Mouse (Mus musculus) bone marrow macrophage, adult 2 months (primary cell): ENCODE results near the gene Olfr763. TPM values are rescaled to one million over a fixed set of nuclear protein-coding genes. Genes with fewer than 3 reads are reported as not detected.
"Not testable (repeated sequence)": the region's sequence is repeated elsewhere in the genome, so short reads cannot be mapped to it uniquely, and the experiment has no call there.

ENCODE experiments used
- H3K27ac ChIP-seq: 2 replicates; pipeline ENCODE4 v1.5.1; 2012; ENCODE audit warnings: low read depth, low read length; ENCODE audit not compliant: insufficient read depth
- H3K4me1 ChIP-seq: 2 replicates; pipeline ENCODE4 v1.6.1; 2012; ENCODE audit warnings: low read length; ENCODE audit not compliant: control insufficient read depth, insufficient read depth
- H3K4me3 ChIP-seq: 2 replicates; pipeline ENCODE4 v1.5.1; 2012; ENCODE audit warnings: mild to moderate bottlenecking, low read length, moderate library complexity; ENCODE audit not compliant: insufficient read depth
- CTCF ChIP-seq: IDR thresholded peaks from 2 replicates; pipeline ENCODE4 v1.5.1; 2012; ENCODE audit warnings: low read depth, mild to moderate bottlenecking, low read length, moderate library complexity
- POLR2A ChIP-seq: IDR thresholded peaks from 2 replicates; pipeline ENCODE4 v1.6.1; 2012; ENCODE audit warnings: mild to moderate bottlenecking, low read depth, low read length, borderline replicate concordance
- polyA plus RNA-seq: library from polyadenylated mRNA; stranded (reverse); fragments of >200 nt; gene quantifications from 2 replicates; pipeline ENCODE4 v1.2.4, GENCODE M21; 2012; ENCODE audit not compliant: missing spikeins, insufficient read depth, insufficient read length

Olfr763 gene
- polyA plus RNA-seq, 1 experiment: not detected

DNA sequence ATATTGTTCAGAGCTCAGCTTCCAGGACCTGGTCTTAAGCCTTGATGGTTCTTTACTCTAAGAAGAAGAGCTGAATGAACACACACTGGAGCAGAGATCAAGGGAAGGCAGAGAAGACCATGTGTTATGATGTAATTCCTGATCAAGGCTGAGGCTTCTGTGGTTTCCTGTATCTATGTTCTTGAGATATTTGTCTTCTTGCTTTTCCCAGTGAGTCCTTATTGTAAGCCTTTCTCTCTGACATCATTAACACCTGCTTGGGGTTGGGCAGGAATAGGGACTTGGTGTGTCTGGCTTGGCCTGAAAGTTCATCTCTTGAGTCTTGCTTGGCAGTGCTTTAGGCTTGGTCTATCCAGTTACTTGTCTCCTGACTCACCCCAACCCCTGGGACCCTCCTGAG, 19.6 kb upstream of the Olfr763 start:
- TF ChIP-seq CTCF (no peak), POLR2A (no peak)
- Histone ChIP-seq H3K27ac (no peak overlapping the region), H3K4me1 (peaks cover 9% of the 10 kb centered on the region), H3K4me3 (no peak overlapping the region)

GRCm38 (mm10) chr10:128995796-128996195, 14.8 kb upstream of the Olfr763 start:
- H3K27ac ChIP-seq: no peak overlapping the region
- no peak overlapping the region for H3K4me3 ChIP-seq
- TF ChIP-seq POLR2A (no peak), CTCF (no peak)
- H3K4me1 ChIP-seq: peaks cover 5% of the 10 kb centered on the region

DNA sequence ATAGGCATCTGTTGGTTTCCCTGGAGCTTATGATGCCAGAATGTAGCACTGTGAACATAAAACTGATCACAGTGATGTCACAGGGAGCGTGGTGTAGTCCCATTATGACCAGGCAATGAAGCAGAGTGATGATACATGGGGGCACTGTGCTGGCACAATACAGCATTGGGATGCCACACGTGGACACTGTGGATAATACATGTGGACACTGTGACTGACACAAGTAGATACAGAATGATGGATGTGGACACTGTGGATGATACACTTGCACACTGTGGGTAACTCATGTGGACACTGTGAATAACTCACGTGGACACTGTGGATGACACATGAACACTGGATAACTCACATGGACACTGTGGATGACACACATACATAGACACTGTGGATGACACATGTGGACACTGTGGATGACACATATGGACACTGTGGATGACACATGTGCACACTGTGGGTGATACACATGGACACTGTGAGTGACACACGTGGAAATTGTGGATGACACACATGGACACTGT, 14.0 kb upstream of the Olfr763 start:
- TF ChIP-seq POLR2A (no peak), CTCF (no peak)
- Histone ChIP-seq H3K4me1 (no peaks in the 10 kb centered on the region), H3K27ac (no peak overlapping the region), H3K4me3 (no peak overlapping the region)

DNA sequence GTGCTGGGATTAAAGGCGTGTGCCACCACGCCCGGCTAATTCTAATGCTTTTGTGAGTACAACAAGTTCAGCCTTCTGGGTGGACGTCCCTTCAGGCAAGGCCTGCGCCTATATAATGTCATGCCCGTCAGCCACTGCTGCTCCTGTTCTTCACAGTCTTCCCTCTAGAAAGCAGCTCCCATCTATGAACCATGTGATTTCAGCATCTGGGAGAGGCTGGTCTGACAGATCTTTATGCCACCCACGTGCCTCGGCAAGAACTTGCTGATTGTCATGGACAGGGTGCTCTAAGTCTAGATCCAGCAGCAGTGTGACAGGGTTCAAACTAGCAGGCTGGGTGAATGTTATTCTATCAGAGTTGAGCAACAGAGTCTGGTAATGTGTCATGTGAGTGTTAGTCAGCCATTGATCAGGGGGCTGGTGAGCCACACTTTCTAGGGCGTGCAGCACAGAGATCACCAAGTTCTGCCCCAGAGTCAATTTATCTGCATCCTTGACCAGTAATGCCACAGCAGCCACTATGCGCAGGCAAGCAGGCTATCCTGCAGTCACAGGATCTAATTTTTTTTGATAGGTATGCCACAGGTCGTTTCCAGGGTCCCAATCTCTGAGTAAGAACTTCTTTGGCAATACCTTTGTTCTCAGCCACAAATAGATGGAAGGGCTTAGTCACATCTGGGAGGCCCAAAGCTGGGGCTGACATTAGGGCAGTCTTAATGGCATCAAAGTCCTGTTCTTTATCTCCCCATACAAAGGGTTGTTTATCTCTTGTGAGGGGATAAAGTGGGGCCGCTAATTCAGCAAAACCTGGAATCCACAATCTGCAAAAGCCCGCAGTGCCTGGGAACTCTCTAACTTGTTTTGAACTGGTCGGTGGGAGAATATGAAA, 6.3 kb upstream of the Olfr763 start:
- Histone ChIP-seq H3K27ac (no peak overlapping the region), H3K4me3 (no peak overlapping the region), H3K4me1 (peaks cover 8% of the 10 kb centered on the region)
- TF ChIP-seq POLR2A (no peak), CTCF (no peak)

DNA sequence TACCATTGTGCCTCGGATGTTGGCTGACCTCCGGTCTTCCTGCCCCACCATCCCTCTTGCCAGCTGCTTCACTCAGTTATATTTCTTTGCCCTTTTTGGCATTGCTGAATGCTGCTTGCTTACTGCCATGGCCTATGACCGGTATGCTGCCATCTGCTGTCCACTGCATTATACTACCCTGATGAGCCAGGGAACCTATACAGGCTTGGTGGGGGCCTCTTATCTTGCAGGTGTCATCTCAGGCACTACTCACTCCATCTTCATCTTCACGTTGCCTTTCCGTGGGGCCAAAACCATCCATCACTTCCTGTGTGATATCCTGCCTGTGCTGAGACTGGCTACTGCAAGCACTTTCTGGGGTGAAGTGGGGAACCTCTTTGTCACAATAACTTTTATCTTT, 920 bp downstream of the Olfr763 start:
- not testable (repeated sequence) for H3K4me1 ChIP-seq, H3K27ac ChIP-seq, H3K4me3 ChIP-seq

GRCm38 (mm10) chr10:129014477-129014876, 3.9 kb downstream of the Olfr763 start:
- H3K4me3 ChIP-seq: no peak overlapping the region
- H3K27ac ChIP-seq: no peak overlapping the region
- TF ChIP-seq CTCF: no peak
- TF ChIP-seq POLR2A: no peak
- H3K4me1 ChIP-seq: no peaks in the 10 kb centered on the region

DNA sequence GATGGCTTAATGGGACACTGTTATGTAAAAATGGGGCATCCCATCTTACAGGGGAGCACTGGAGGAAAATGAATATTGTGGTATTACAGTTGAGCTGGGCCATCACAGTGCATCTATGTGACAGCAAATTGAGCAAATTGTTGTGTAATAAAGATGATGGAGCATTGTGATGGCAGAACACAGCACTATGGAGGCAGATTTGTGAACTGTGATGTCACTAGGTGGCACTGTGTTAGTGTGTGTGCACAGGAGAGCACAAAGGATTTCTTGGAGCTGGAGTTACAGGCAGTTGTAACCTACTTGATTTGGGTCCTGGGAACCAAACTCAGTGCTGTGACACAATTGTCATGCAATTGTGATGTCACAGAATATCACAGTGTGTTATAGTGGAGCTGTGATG, 12.7 kb downstream of the Olfr763 start:
- no peak for TF ChIP-seq POLR2A
- TF ChIP-seq CTCF: no peak
- no peaks in the 10 kb centered on the region for H3K4me1 ChIP-seq
- H3K4me3 ChIP-seq: no peak overlapping the region
- H3K27ac ChIP-seq: no peak overlapping the region

DNA sequence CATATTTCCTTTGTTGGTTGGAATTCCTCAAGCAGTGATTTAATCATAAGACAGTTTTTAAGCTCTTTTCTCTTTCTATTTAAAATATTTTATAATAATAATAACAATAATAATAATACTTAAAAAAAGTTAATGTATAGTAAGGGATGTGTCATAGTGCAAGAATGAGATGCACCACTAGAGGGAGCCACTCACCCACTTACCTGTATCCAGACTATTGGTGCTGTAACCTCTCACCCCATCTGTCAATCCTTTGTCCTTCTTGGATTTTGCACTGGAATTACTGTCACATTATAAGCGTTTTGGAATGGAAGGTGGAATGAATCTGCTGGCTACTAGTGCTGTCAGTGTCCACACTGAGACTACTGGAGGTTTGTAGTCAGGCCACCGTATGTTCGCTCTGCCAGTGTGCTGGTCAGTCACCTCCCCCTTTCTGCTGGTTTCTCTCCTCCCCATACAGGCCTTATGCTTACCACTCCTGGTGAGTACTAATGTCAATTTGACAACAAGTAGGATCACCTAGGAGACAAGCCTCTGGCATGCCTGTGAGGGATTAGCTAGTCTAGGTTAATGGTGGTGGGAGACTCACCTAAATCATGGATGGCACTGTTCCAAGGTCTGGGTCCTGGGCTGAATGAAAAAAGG, 15.5 kb downstream of the Olfr763 start:
- Histone ChIP-seq H3K27ac (no peak overlapping the region), H3K4me1 (no peaks in the 10 kb centered on the region), H3K4me3 (no peak overlapping the region)
- TF ChIP-seq POLR2A (no peak), CTCF (no peak)

- H3K4me1 ChIP-seq: no peaks in the 10 kb centered on the region
- no peak overlapping the region for H3K4me3 ChIP-seq
- no peak overlapping the region for H3K27ac ChIP-seq
- TF ChIP-seq POLR2A (no peak), CTCF (no peak)
These were observed 17.8 kb downstream of the Olfr763 start for GRCm38 (mm10) chr10:129028343-129028742.

GRCm38 (mm10) chr10:129039796-129040195, 29.2 kb downstream of the Olfr763 start, which contains the start of gene Olfr764-ps1:
Olfr764-ps1 (minus strand) TSS chr10:129039896.
- no peak for TF ChIP-seq CTCF
- TF ChIP-seq POLR2A: no peak
- no peak within 1 kb of the TSS for H3K4me3 ChIP-seq
- H3K4me1 ChIP-seq: no peaks in the 10 kb centered on the region
- H3K27ac ChIP-seq: no peak within 1 kb of the TSS

- not testable (repeated sequence) for H3K4me3 ChIP-seq, H3K4me1 ChIP-seq, H3K27ac ChIP-seq
These were observed 39.3 kb downstream of the Olfr763 start, which contains the start of gene Olfr765 for GRCm38 (mm10) chr10:129049898-129050297. Olfr765 (minus strand) TSS chr10:129049998.
